In genomic region chr11:54962810-54963209, GRCm38 (mm10) we compare ENCODE assay signal across 8 mouse cellular contexts. TPM values are rescaled to one million over a fixed set of nuclear protein-coding genes. Genes with fewer than 3 reads are reported as not detected.
DNase-seq lines count a peak whose midpoint lies in the region; ATAC-seq and TF ChIP-seq lines count a peak whose summit lies in the region.

Tnip1 (minus strand) TSS chr11:54962917.

- no peak for TF ChIP-seq POLR2A in brain, embryonic 14.5 days (IDR thresholded peaks at IDR 0.05; ENCODE audit: borderline replicate concordance, extremely low read depth, insufficient read depth, insufficient read length, poor library complexity, severe bottlenecking)
- TF ChIP-seq POLR2A in heart, adult 2 months (IDR thresholded peaks at IDR 0.05; ENCODE audit: insufficient read depth, low read depth, low read length), result peak; percentile 41; the same call in 1 of the 2 replicates

- intact Hi-C loops in heart, adult 2 months (cut with DNase I), result no loop called here

- no peak within 1 kb of the TSS for H3K9ac ChIP-seq in midbrain, embryonic 11.5 days (ENCODE audit: low read length)
- peak within 1 kb of the TSS; percentile 15; the same call in 1 of the 2 replicates for H3K9ac ChIP-seq in heart, adult 2 months (ENCODE audit: low read depth, low read length)
- H3K9ac ChIP-seq in lung, embryonic 14.5 days, result peak within 1 kb of the TSS; percentile 23; the same call in 1 of the 2 replicates

- no peaks in the 10 kb centered on the region for H3K9me3 ChIP-seq in midbrain, embryonic 10.5 days (replicated peaks)
- H3K9me3 ChIP-seq in midbrain, embryonic 11.5 days (ENCODE audit: control insufficient read depth, low read length), result no peaks in the 10 kb centered on the region
- no peaks in the 10 kb centered on the region for H3K9me3 ChIP-seq in lung, embryonic 14.5 days (ENCODE audit: low read depth, low read length)

- H3K4me1 ChIP-seq in midbrain, embryonic 10.5 days, result peaks cover 8% of the 10 kb centered on the region; the same call in 1 of the 2 replicates
- no peaks in the 10 kb centered on the region for H3K4me1 ChIP-seq in midbrain, embryonic 11.5 days (ENCODE audit: control insufficient read depth, insufficient read depth, low read length)
- H3K4me1 ChIP-seq in heart, adult 2 months (ENCODE audit: control insufficient read depth, insufficient read depth, low read length), result peaks cover 5% of the 10 kb centered on the region
- H3K4me1 ChIP-seq in lung, embryonic 14.5 days (ENCODE audit: insufficient read depth), result no peaks in the 10 kb centered on the region; the same call in 1 of the 2 replicates

- no peak for TF ChIP-seq EP300 in heart, adult 2 months (IDR thresholded peaks at IDR 0.05; ENCODE audit: insufficient read depth, low read depth, low read length)

- H3K4me2 ChIP-seq in midbrain, embryonic 11.5 days, result no peak within 1 kb of the TSS
- peak within 1 kb of the TSS; percentile 16; the same call in 1 of the 2 replicates for H3K4me2 ChIP-seq in lung, embryonic 14.5 days

- no peak within 1 kb of the TSS for H3K4me3 ChIP-seq in midbrain, embryonic 10.5 days
- no peak within 1 kb of the TSS for H3K4me3 ChIP-seq in midbrain, embryonic 11.5 days (ENCODE audit: low read depth, low read length)
- peak within 1 kb of the TSS; percentile 10; the same call in 1 of the 2 replicates for H3K4me3 ChIP-seq in heart, adult 2 months
- H3K4me3 ChIP-seq in lung, embryonic 14.5 days (ENCODE audit: low read depth, low read length), result no peak within 1 kb of the TSS

- DNase-seq in midbrain, embryonic 10.5 days (ENCODE audit: low spot score), result no peak
- no peak for DNase-seq in midbrain, embryonic 11.5 days (ENCODE audit: low spot score, missing footprints)
- DNase-seq in brain, embryonic 14.5 days (ENCODE audit: low read depth), result peak; percentile 7
- DNase-seq in heart, adult 2 months, result peak in 1 of 2 experiments; percentile 54
- DNase-seq in kidney, adult 9 months, result peak; percentile 32
- DNase-seq in lung, embryonic 14.5 days, result peak; percentile 26
- peak; percentile 67 for DNase-seq in spleen, postnatal 36 days (ENCODE audit: low spot score in 2 of 2)
- DNase-seq in right cerebral cortex, adult 18-20 months, result no peak

- H3K27ac ChIP-seq in midbrain, embryonic 10.5 days (replicated peaks), result peak within 1 kb of the TSS; percentile 63
- H3K27ac ChIP-seq in midbrain, embryonic 11.5 days (ENCODE audit: low read depth, low read length), result no peak within 1 kb of the TSS
- H3K27ac ChIP-seq in heart, adult 2 months, result peak within 1 kb of the TSS; percentile 60
- H3K27ac ChIP-seq in lung, embryonic 14.5 days (ENCODE audit: low read depth), result no peak within 1 kb of the TSS

- no peak for ATAC-seq in midbrain, embryonic 11.5 days (ENCODE audit: low FRiP score)
- ATAC-seq in lung, embryonic 14.5 days (ENCODE audit: insufficient read depth), result peak; percentile 31; the same call in 1 of the 2 replicates

- no peak for TF ChIP-seq CTCF in brain, embryonic 14.5 days (IDR thresholded peaks at IDR 0.05; ENCODE audit: borderline replicate concordance, extremely low read depth, insufficient read depth, insufficient read length)
- no peak for TF ChIP-seq CTCF in heart, adult 2 months (IDR thresholded peaks at IDR 0.05)
- no peak for TF ChIP-seq CTCF in lung, embryonic 14.5 days (IDR thresholded peaks at IDR 0.05; ENCODE audit: low read depth)

- WGBS in midbrain, embryonic 10.5 days, result 42% methylated on average over 6 of the region's 6 CpGs
- WGBS in midbrain, embryonic 11.5 days, result 54% methylated on average over 6 of the region's 6 CpGs
- 33% methylated on average over 6 of the region's 6 CpGs for WGBS in heart, adult 2 months
- WGBS in lung, embryonic 14.5 days, result 13% methylated on average over 6 of the region's 6 CpGs

- H3K27me3 ChIP-seq in midbrain, embryonic 10.5 days (ENCODE audit: low read depth, poor library complexity, severe bottlenecking), result no peaks in the 10 kb centered on the region
- no peaks in the 10 kb centered on the region for H3K27me3 ChIP-seq in midbrain, embryonic 11.5 days (ENCODE audit: control insufficient read depth, insufficient read depth, low read length)
- no peaks in the 10 kb centered on the region for H3K27me3 ChIP-seq in heart, adult 2 months (ENCODE audit: control insufficient read depth, insufficient read depth, low read length)
- no peaks in the 10 kb centered on the region for H3K27me3 ChIP-seq in lung, embryonic 14.5 days (ENCODE audit: insufficient read depth, low read length)

- no peaks in the 10 kb centered on the region for H3K36me3 ChIP-seq in midbrain, embryonic 10.5 days
- no peaks in the 10 kb centered on the region for H3K36me3 ChIP-seq in midbrain, embryonic 11.5 days (ENCODE audit: control insufficient read depth, insufficient read depth, low read length)
- no peaks in the 10 kb centered on the region for H3K36me3 ChIP-seq in heart, adult 2 months (ENCODE audit: control insufficient read depth, insufficient read depth, low read length)
- no peaks in the 10 kb centered on the region for H3K36me3 ChIP-seq in lung, embryonic 14.5 days (ENCODE audit: insufficient read depth)

- H3K79me2 ChIP-seq in heart, adult 2 months (replicated peaks; ENCODE audit: control insufficient read depth, insufficient read depth, low read length), result no peaks in the 10 kb centered on the region

RNA-seq across cellular contexts. Expression of gene Tnip1, which starts in this region (rescaled TPM):
- polyA plus RNA-seq in midbrain, embryonic 10.5 days (2016; fragmentation: Nextera tagmentation; extraction: Ambion mirVana), result 9.5 and 11.6 TPM in 2 replicates
- polyA plus RNA-seq in midbrain, embryonic 11.5 days (2014; fragmentation: Nextera tagmentation; extraction: Ambion mirVana), result 8.9 and 9.9 TPM in 2 replicates
- 13.3 and 16.0 TPM in 2 replicates for polyA plus RNA-seq in brain, embryonic 14.5 days (2012; rRNA removed)
- 10 to 100 TPM; 25.9 to 34.4 TPM for total RNA-seq in heart, adult 2 months (2021)
- 26.6 and 31.9 TPM in 2 replicates for polyA plus RNA-seq in heart, adult 2 months (2012; rRNA removed)
- 13.2 and 14.3 TPM in 2 replicates for polyA plus RNA-seq in lung, embryonic 14.5 days (2014; fragmentation: Nextera tagmentation; extraction: Ambion mirVana)

Comparison
In these comparisons a context has a peak if more than half of its experiments do, and no peak if none do; other contexts are left out.
1. H3K27ac ChIP-seq: peak in midbrain, embryonic 10.5 days (single experiment) and heart, adult 2 months (single experiment); none in midbrain, embryonic 11.5 days (single experiment) and lung, embryonic 14.5 days (single experiment).
2. DNase-seq: peak in brain, embryonic 14.5 days (single experiment), kidney, adult 9 months (single experiment), lung, embryonic 14.5 days (single experiment) and spleen, postnatal 36 days (2 of 2); none in midbrain, embryonic 10.5 days (single experiment), midbrain, embryonic 11.5 days (single experiment) and right cerebral cortex, adult 18-20 months (single experiment).